Mouse (Mus musculus): ENCODE results near the gene Sugp1. TPM values are rescaled to one million over a fixed set of nuclear protein-coding genes. Genes with fewer than 3 reads are reported as not detected.
"Not testable (repeated sequence)": the region's sequence is repeated elsewhere in the genome, so short reads cannot be mapped to it uniquely, and the experiment has no call there.

Sugp1 gene
- total RNA-seq, 1 experiment from 2014 or later: 27.7 TPM

DNA sequence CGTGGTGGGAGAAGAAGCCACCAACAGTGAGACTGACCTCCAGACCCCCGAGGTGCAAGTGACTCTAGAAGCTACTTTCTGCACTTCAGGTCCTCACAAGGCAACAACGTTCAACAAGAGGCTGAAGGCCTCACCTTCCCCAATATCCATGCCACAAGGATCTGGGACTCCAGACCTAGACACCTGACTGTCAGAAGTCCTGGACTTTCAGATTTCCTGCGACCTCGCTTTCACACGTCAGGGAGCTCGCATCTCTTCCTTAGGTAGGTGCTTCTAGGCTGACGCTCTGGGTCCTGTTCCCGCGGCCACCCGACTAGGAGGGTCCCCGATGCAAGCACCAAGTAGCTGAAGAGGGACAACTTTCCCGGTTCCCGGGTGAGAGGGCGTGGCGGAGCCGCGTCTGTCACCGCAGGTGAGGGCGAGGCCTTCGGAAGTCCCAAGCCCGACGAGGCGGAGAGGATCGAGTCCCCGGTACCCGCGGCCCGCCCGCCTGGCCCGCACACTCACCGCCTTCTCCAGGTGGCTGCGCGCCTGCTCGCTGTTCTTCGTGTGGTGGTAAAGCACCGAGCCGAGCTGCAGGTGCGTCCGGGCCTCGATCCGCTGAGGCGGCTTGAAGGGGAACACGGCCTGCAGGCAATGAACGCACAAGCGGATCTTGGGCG, 597 bp upstream of the Sugp1 start:
- ATAC-seq (replicated peaks; ENCODE audit: low read depth, poor library complexity, severe bottlenecking): no peak

DNA sequence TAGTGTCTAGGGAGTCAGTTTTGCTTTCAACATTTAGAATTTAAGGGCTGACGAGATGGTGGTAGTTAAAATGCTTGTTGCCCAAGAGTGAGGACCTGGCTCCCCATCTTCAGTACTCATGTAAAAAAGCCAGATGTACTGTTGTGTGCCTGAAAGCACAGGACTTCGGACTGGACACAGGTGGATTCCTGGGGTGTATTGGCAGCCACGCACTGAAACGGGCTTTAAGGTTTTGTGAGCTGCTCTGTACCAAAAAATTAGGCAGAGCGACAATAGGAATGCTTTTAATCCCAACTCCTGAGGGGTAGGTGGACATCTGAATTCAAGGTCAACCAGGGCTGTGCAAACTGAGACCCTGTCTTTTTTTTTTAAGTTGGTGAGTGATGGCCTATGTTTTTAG, 1.4 kb downstream of the Sugp1 start:
- ATAC-seq (replicated peaks; ENCODE audit: low read depth, poor library complexity, severe bottlenecking): no peak

DNA sequence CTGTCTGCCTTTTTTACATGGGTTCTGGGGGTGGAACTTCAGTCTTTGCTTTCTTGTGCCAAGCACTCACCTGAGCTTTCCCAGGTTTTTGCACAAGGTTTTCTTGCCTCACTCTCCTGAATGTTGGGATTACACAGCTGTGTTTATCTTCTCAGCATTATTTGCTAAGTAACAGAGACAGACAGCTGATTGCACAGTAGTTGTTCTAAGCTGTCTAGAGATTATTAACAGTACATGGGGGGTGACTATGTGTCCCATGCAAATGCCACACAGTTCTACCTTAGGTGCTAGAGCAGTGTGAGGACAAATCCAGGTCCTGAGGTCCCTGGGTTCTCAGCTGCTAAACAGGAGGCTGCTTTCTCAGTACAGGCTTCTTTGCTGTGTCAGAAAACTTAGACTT, 7.0 kb downstream of the Sugp1 start:
- no peak for ATAC-seq (replicated peaks; ENCODE audit: low read depth, poor library complexity, severe bottlenecking)

DNA sequence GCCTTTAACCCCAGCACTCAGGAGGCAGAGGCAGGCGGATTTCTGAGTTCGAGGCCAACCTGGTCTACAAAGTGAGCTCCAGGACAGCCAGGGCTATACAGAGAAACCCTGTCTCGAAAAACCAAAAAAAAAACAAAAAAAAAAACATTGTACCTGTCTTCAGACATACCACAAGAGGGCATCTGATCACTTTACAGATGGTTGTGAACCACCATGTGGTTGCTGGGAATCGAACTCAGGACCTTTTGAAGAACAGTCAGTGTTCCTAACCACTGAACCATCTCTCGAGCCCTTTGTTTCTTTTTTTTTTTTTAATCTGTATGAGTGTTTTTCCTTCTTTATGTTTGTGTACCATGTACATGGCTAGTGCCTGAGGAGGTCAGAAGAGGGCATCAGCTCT, 7.8 kb downstream of the Sugp1 start:
- not testable (repeated sequence) for ATAC-seq (replicated peaks; ENCODE audit: low read depth, poor library complexity, severe bottlenecking)

- ATAC-seq (replicated peaks; ENCODE audit: low read depth, poor library complexity, severe bottlenecking): no peak
Measured at GRCm38 (mm10) chr8:70057721-70058120, 15.1 kb downstream of the Sugp1 start.

DNA sequence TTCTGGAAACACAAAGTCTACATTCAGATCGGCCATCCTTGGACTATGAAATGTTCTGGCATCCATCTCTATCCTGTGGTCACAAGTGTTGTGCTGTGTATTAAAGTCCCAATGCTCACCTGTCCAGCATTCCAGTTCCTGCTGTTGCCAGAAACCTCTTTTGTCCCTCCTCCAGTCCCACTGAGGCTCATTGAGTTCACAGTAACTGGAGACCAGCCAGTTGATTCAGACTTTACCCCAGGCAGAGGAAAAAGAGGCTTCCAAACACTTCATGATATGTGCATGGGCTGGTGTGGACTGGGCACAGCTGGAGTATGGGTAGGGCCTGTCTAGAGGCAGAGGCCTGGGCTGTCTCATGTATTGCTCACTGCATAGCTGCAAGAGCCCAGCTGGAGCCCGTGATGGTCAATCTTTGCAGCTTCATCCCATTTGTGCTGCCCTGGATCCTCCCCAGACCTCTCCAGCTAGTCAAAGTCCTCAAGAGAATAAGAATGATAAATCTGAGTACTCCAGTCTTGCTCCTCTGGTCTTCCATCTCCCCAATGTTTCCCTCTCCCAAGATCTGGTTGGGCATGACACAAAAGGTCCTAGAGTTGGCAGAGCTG, 29.3 kb downstream of the Sugp1 start:
- ATAC-seq (replicated peaks; ENCODE audit: low read depth, poor library complexity, severe bottlenecking): no peak

GRCm38 (mm10) chr8:70072441-70073069, 29.9 kb downstream of the Sugp1 start, which contains the start of gene Tm6sf2:
Gene Tm6sf2, plus strand, starts transcription at chr8:70072924.
- ATAC-seq (replicated peaks; ENCODE audit: low read depth, poor library complexity, severe bottlenecking): peak; percentile 74

DNA sequence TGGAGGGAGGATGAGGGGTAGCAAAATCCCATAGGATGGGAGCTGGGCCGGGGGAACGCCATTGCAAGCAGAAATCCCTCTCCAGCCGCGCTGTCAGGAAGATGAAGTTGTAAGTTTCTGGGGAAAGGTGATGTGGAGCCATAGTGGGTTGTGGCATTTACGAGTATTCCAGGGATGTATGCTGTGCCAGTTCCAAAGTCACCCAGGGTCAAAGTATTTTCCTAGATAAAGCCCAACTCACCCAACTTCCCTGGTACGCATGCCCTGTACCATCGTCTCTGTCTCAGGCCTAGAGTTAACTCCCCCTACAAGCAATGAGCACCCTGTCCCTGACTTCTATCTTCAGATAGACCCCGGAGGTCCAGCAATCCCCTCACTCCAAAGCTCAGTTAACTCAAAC, 30.5 kb downstream of the Sugp1 start:
- ATAC-seq (replicated peaks; ENCODE audit: low read depth, poor library complexity, severe bottlenecking): no peak

DNA sequence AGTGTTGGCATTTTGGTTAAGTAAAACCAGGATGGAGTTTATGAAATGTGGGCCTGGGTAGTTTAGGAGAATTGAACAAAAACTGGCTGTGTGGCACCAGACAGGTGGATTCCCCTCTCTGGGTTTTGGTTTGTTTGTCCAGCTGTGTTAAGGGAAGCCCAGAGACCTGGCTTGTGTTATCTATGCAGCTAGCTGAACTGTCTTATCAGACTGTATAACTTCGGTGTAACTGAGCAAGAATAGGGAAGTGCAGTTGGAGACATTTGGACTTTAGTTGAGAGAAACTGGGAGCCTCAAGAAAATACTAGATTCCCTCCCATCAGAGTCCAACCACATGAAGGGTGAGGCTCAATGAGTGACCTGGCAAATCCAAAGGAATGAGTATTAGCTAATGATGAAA, 31.1 kb downstream of the Sugp1 start:
- no peak for ATAC-seq (replicated peaks; ENCODE audit: low read depth, poor library complexity, severe bottlenecking)

DNA sequence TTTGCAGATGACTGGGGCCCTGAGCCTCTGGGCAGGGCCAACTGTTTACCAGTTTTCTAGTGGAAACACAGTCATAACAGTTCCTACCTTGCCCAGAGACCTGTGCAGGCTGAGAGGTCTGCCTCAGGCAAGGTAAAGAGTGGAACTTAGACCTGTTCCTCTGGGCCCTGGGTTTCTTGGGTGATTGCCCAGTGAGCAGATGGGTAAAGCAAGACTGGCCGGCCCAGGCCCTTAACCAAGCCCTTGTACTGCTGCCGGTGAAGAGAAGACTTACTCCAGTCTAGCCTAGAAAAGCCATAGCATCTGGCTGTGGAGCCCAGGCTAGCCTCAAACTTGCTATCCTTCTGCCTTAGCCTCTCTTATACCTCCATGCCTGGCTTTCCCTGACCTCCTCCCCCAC, 39.4 kb downstream of the Sugp1 start:
- ATAC-seq (replicated peaks; ENCODE audit: low read depth, poor library complexity, severe bottlenecking): no peak

DNA sequence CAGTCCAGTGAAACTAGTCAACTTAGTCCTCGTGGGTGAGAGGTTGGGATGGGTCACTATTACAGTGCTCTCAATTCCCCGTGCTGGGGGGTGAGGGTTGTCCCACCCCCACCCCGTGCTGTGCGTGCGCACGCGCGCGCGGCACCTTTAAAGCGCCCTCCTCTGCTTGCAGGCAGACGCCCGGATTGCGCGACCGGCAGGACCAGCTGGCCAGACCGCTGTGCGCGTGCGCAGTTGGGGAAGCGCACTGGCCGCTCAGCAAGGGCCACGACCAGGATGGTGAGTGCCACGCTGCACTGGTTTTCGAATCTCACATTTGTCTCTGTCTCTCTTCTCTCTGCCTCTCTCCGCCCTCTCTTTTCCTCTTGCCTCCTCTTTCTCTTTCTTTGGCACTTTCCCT, 40.7 kb downstream of the Sugp1 start, which contains the start of gene Hapln4:
Gene Hapln4, plus strand, starts transcription at position 173 of the 400 bp plus-strand sequence.
- ATAC-seq (replicated peaks; ENCODE audit: low read depth, poor library complexity, severe bottlenecking): peak; percentile 40; the same call in 1 of the 2 replicates

DNA sequence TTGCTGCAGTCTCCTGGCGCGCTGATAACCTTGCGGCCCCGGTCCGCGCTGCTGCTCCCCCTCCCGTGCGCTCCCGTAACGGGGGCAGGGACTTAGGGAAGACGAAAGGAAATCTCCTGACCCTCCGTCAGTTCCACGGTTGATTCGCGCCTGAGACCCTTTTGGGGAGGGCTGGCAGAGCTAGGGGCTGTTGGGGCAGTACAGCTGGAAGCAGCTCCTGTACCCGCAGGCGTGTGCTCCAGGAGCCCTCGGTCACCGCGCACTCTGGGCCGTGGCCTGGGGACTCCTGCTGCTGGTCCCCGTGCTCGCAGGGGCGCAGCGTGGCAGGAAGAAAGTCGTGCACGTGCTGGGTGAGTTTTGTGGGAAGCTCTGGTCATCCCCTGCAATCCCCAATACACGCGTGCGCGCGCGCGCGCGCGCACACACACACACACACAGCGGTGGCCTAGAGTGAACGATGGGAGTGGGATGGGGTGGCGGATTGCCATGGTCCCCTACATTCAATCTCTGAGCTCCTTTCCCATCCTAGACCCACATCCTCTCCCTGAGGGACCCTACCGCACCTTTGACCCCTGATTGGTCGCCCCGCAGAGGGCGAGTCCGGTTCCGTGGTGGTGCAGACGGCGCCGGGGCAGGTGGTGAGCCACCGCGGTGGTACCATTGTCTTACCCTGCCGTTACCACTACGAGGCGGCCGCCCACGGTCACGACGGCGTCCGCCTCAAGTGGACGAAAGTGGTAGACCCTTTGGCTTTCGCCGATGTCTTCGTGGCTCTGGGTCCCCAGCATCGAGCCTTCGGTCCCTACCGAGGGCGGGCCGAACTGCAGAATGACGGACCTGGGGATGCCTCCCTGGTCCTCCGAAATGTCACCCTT, 41.8 kb downstream of the Sugp1 start:
- peak; percentile 38; the same call in 1 of the 2 replicates for ATAC-seq (replicated peaks; ENCODE audit: low read depth, poor library complexity, severe bottlenecking)

GRCm38 (mm10) chr8:70086151-70086550, 43.5 kb downstream of the Sugp1 start:
- no peak for ATAC-seq (replicated peaks; ENCODE audit: low read depth, poor library complexity, severe bottlenecking)

DNA sequence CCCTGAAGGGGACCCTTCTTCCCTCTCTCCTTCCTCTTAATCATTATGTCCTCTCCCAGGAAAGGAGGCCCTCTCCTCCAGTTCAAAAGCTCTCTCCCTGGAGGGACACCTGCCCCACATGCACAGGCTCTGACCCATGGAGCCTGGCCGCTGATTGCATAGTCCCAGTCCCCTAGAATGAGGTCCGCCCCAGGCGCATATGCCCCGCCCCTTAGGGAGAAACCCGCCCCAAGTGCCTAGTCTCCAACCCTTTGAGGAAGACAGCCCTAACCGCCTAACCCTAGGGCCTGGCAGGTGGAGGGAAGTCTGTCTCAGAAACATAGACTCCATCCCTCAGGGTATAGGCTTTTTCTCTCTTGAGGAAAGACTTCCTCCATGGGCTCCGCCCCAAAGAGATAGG, 44.6 kb downstream of the Sugp1 start:
- peak; percentile 53 for ATAC-seq (replicated peaks; ENCODE audit: low read depth, poor library complexity, severe bottlenecking)

GRCm38 (mm10) chr8:70087836-70088650, 45.4 kb downstream of the Sugp1 start:
- no peak for ATAC-seq (replicated peaks; ENCODE audit: low read depth, poor library complexity, severe bottlenecking)

GRCm38 (mm10) chr8:70089296-70089960, 46.8 kb downstream of the Sugp1 start:
- no peak for ATAC-seq (replicated peaks; ENCODE audit: low read depth, poor library complexity, severe bottlenecking)

GRCm38 (mm10) chr8:70092786-70093185, 50.2 kb downstream of the Sugp1 start:
- no peak for ATAC-seq (replicated peaks; ENCODE audit: low read depth, poor library complexity, severe bottlenecking)

GRCm38 (mm10) chr8:70099276-70099675, 56.7 kb downstream of the Sugp1 start:
- ATAC-seq (replicated peaks; ENCODE audit: low read depth, poor library complexity, severe bottlenecking): no peak

DNA sequence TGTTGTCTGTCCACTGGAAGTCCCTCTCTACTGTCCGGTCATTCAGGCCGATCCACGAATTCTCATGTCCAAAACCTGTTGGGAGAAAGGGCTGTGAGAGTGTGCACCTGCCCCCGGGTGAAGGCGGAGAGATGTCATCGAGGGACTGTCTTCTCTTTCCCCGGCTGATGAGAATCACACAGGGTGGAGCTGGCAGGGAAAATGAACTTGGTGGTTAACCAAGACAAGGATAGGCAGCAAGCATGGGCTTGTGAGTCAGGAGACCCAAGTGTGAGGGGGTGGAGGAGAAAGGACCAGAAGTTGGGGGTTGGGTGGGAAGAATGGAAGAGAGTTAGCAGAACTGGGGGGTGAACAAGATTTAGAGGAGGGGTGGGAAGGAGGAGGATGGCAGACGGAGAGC, 57.6 kb downstream of the Sugp1 start:
- no peak for ATAC-seq (replicated peaks; ENCODE audit: low read depth, poor library complexity, severe bottlenecking)
